Mouse (Mus musculus) intestine, embryonic 16.5 days (tissue): Measurements from ENCODE around the gene Tha1. TPM values are rescaled to one million over a fixed set of nuclear protein-coding genes. Genes with fewer than 3 reads are reported as not detected.
A peak's percentile ranks its signal among the peaks of the same experiment; 100 is the strongest.

Experiments
- ATAC-seq: fragments of 200-750 bp; cut with Nextera tagmentation; 2 replicates; pipeline ENCODE4 v1.8.0; 2017; ENCODE audit warnings: moderate TSS enrichment, moderate library complexity
- H3K27ac ChIP-seq: fragments of 300-500 bp; sonication (generic); 2 replicates; pipeline ENCODE4 v1.5.1; 2014; ENCODE audit warnings: mild to moderate bottlenecking, low read length
- H3K27me3 ChIP-seq: fragments of 300-500 bp; sonication (generic); replicated peaks from 2 replicates; pipeline ENCODE4 v1.6.1; 2014; ENCODE audit warnings: low read length, control low read depth, mixed read lengths; ENCODE audit not compliant: control insufficient read depth, insufficient read depth
- H3K36me3 ChIP-seq: fragments of 300-500 bp; sonication (generic); 2 replicates; pipeline ENCODE4 v1.6.1; 2014; ENCODE audit warnings: low read length, control low read depth; ENCODE audit not compliant: control insufficient read depth, insufficient read depth
- H3K4me1 ChIP-seq: fragments of 300-500 bp; sonication (generic); 2 replicates; pipeline ENCODE4 v1.6.1; 2014; ENCODE audit warnings: low read length, control low read depth, mixed read lengths; ENCODE audit not compliant: control insufficient read depth, insufficient read depth
- H3K4me2 ChIP-seq: fragments of 300-500 bp; sonication (generic); 2 replicates; pipeline ENCODE4 v1.6.1; 2014; ENCODE audit warnings: low read depth, low read length, control low read depth
- H3K4me3 ChIP-seq: fragments of 300-500 bp; sonication (generic); 2 replicates; pipeline ENCODE4 v1.5.1; 2014; ENCODE audit warnings: mild to moderate bottlenecking, low read length
- H3K9ac ChIP-seq: fragments of 300-500 bp; sonication (generic); 2 replicates; pipeline ENCODE4 v1.6.1; 2014; ENCODE audit warnings: low read depth, low read length
- H3K9me3 ChIP-seq: fragments of 300-500 bp; sonication (generic); 2 replicates; pipeline ENCODE4 v1.6.1; 2016; ENCODE audit warnings: low read length, control low read depth; ENCODE audit not compliant: control insufficient read depth
- WGBS: fragments of 180-500 bp; shearing (Covaris S2); extraction: QIAGEN DNeasy Blood & Tissue Kit; methylation state at CpG from one replicate; pipeline ENCODE4 v1.1.7; 2014; 5-methylcytosine and 5-hydroxymethylcytosine counted together
- polyA plus RNA-seq: library from polyadenylated mRNA; unstranded; fragments of >200 nt; fragmentation: Nextera tagmentation; extraction: Ambion mirVana; gene quantifications from 2 replicates; pipeline ENCODE4 v1.2.1, GENCODE M21; 2015

The Tha1 gene
- polyA plus RNA-seq, 1 experiment from 2014 or later, result 12.2 TPM

GRCm38 (mm10) chr11:117825333-117826101 is 47.8 kb downstream of the Tha1 start, which contains the start of the genes Afmid and Tk1:
Gene Afmid, plus strand, starts transcription at chr11:117825924.
Gene Tk1, minus strand, starts transcription at chr11:117826092.
- no peaks in the 10 kb centered on the region for H3K9me3 ChIP-seq
- peak within 1 kb of the TSS; percentile 84 for H3K9ac ChIP-seq
- peaks cover 10% of the 10 kb centered on the region for H3K36me3 ChIP-seq
- H3K4me1 ChIP-seq, result peaks cover 64% of the 10 kb centered on the region
- peak; percentile 54 for ATAC-seq
- WGBS, result under 1% methylated on average over 34 of the region's 34 CpGs
- H3K27ac ChIP-seq, result peak within 1 kb of the TSS; percentile 98
- peak within 1 kb of the TSS; percentile 65 for H3K4me3 ChIP-seq
- H3K4me2 ChIP-seq, result peak within 1 kb of the TSS; percentile 89
- H3K27me3 ChIP-seq, result no peaks in the 10 kb centered on the region

GRCm38 (mm10) chr11:117824060-117824969 is 49.0 kb downstream of the Tha1 start:
- H3K9ac ChIP-seq, result peak overlapping the region; percentile 84
- peak overlapping the region; percentile 89 for H3K4me2 ChIP-seq
- H3K4me1 ChIP-seq, result peaks cover 52% of the 10 kb centered on the region
- ATAC-seq, result peak; percentile 52
- H3K9me3 ChIP-seq, result no peaks in the 10 kb centered on the region
- WGBS, result 10% methylated on average over 23 of the region's 23 CpGs
- peak overlapping the region; percentile 65 for H3K4me3 ChIP-seq
- H3K27ac ChIP-seq, result peak overlapping the region; percentile 81
- H3K27me3 ChIP-seq, result no peaks in the 10 kb centered on the region
- H3K36me3 ChIP-seq, result peaks cover 10% of the 10 kb centered on the region

GRCm38 (mm10) chr11:117823411-117823810 is 49.9 kb downstream of the Tha1 start:
- Histone ChIP-seq H3K27ac (peak overlapping the region; percentile 78), H3K9me3 (no peaks in the 10 kb centered on the region)

GRCm38 (mm10) chr11:117822728-117823241 is 50.5 kb downstream of the Tha1 start:
- Histone ChIP-seq H3K27ac (peak overlapping the region; percentile 78), H3K9ac (peak overlapping the region; percentile 50), H3K4me3 (no peak overlapping the region), H3K36me3 (peaks cover 10% of the 10 kb centered on the region), H3K9me3 (no peaks in the 10 kb centered on the region), H3K4me2 (no peak overlapping the region), H3K4me1 (peaks cover 39% of the 10 kb centered on the region), H3K27me3 (no peaks in the 10 kb centered on the region)
- WGBS, result 52% methylated on average over 7 of the region's 7 CpGs
- no peak for ATAC-seq

More at GRCm38 (mm10) chr11:117823411-117823810, 49.9 kb downstream of the Tha1 start:
- WGBS, result 85% methylated on average over 6 of the region's 6 CpGs
- no peaks in the 10 kb centered on the region for H3K27me3 ChIP-seq
- H3K9ac ChIP-seq, result peak overlapping the region; percentile 67; the same call in 1 of the 2 replicates
- H3K4me3 ChIP-seq, result no peak overlapping the region
- no peak for ATAC-seq
- peaks cover 46% of the 10 kb centered on the region for H3K4me1 ChIP-seq
- peaks cover 10% of the 10 kb centered on the region for H3K36me3 ChIP-seq
- H3K4me2 ChIP-seq, result peak overlapping the region; percentile 89; the same call in 1 of the 2 replicates

GRCm38 (mm10) chr11:117821868-117822267 is 51.4 kb downstream of the Tha1 start:
- no peak overlapping the region for H3K4me3 ChIP-seq
- WGBS, result 84% methylated on average over 9 of the region's 9 CpGs
- peaks cover 34% of the 10 kb centered on the region for H3K4me1 ChIP-seq
- H3K4me2 ChIP-seq, result no peak overlapping the region
- 0 out of 2 replicates have a peak overlapping the region, but pooled peaks have one; percentile 13 for H3K9ac ChIP-seq
- H3K36me3 ChIP-seq, result peaks cover 15% of the 10 kb centered on the region
- H3K27ac ChIP-seq, result no peak overlapping the region
- no peaks in the 10 kb centered on the region for H3K9me3 ChIP-seq
- ATAC-seq, result no peak
- H3K27me3 ChIP-seq, result no peaks in the 10 kb centered on the region

GRCm38 (mm10) chr11:117820173-117820572 is 53.1 kb downstream of the Tha1 start:
- Histone ChIP-seq H3K36me3 (peaks cover 19% of the 10 kb centered on the region), H3K27ac (no peak overlapping the region), H3K4me3 (no peak overlapping the region), H3K9ac (no peak overlapping the region), H3K4me1 (peaks cover 37% of the 10 kb centered on the region), H3K27me3 (no peaks in the 10 kb centered on the region), H3K4me2 (no peak overlapping the region), H3K9me3 (no peaks in the 10 kb centered on the region)
- no peak for ATAC-seq
- 82% methylated on average over 7 of the region's 7 CpGs for WGBS

GRCm38 (mm10) chr11:117819095-117819494 is 54.2 kb downstream of the Tha1 start:
- 75% methylated on average over 8 of the region's 8 CpGs for WGBS
- H3K4me2 ChIP-seq, result no peak overlapping the region
- ATAC-seq, result no peak
- H3K36me3 ChIP-seq, result peaks cover 19% of the 10 kb centered on the region
- H3K9ac ChIP-seq, result no peak overlapping the region
- H3K4me1 ChIP-seq, result peaks cover 33% of the 10 kb centered on the region
- H3K27ac ChIP-seq, result no peak overlapping the region; the same call in 1 of the 2 replicates
- no peaks in the 10 kb centered on the region for H3K9me3 ChIP-seq
- H3K27me3 ChIP-seq, result no peaks in the 10 kb centered on the region
- no peak overlapping the region for H3K4me3 ChIP-seq
